ENCODE assay signal across 17 mouse cellular contexts in genomic region chr5:110928289-110928688, GRCm38 (mm10). TPM values are rescaled to one million over a fixed set of nuclear protein-coding genes. Genes with fewer than 3 reads are reported as not detected.
DNase-seq lines count a peak whose midpoint lies in the region; ATAC-seq lines count a peak whose summit lies in the region.
"Had no signal": no experiment of that assay in that cellular context is flagged by ENCODE, and none has a peak within 500 bp of the region (broad histone marks: within the 10 kb centered on the region; RNA-seq: fewer than 3 reads in every experiment).

No protein-coding gene starts in this region.

- 40% methylated on average over 3 of the region's 3 CpGs for WGBS in forebrain, embryonic 16.5 days
- 79% methylated on average over 3 of the region's 3 CpGs for WGBS in forebrain, embryonic 11.5 days
- WGBS in hindbrain, embryonic 14.5 days: 59% methylated on average over 3 of the region's 3 CpGs
- 70% methylated on average over 3 of the region's 3 CpGs for WGBS in hindbrain, embryonic 11.5 days
- 31% methylated on average over 3 of the region's 3 CpGs for WGBS in limb, embryonic 15.5 days

- H3K4me1 ChIP-seq in forebrain, embryonic 16.5 days (replicated peaks; ENCODE audit: control insufficient read depth, insufficient read depth, low read length): peaks cover 10% of the 10 kb centered on the region
- H3K4me1 ChIP-seq in forebrain, embryonic 11.5 days (replicated peaks; ENCODE audit: control insufficient read depth, insufficient read depth, low read length): no peaks in the 10 kb centered on the region
- H3K4me1 ChIP-seq in hindbrain, embryonic 14.5 days (replicated peaks; ENCODE audit: control insufficient read depth, insufficient read depth, low read length): no peaks in the 10 kb centered on the region
- no peaks in the 10 kb centered on the region for H3K4me1 ChIP-seq in hindbrain, embryonic 11.5 days (replicated peaks; ENCODE audit: control insufficient read depth, insufficient read depth, low read length)
- H3K4me1 ChIP-seq in limb, embryonic 15.5 days: peaks cover 15% of the 10 kb centered on the region
- H3K4me1 ChIP-seq: lung, embryonic 15.5 days; midbrain, embryonic 10.5 days had no signal

- H3K27ac ChIP-seq in forebrain, embryonic 16.5 days (ENCODE audit: low read length): peak overlapping the region; percentile 38
- H3K27ac ChIP-seq in forebrain, embryonic 11.5 days (ENCODE audit: low read depth, low read length): no peak overlapping the region
- H3K27ac ChIP-seq in hindbrain, embryonic 14.5 days: 0 out of 2 replicates have a peak overlapping the region, but pooled peaks have one; percentile 29
- H3K27ac ChIP-seq in hindbrain, embryonic 11.5 days (ENCODE audit: low read depth, low read length): no peak overlapping the region
- H3K27ac ChIP-seq in limb, embryonic 15.5 days: peak overlapping the region; percentile 73
- H3K27ac ChIP-seq: embryonic facial prominence, embryonic 12.5 days; heart, embryonic 15.5 days; layer of hippocampus, adult 2 months; lung, embryonic 15.5 days; midbrain, embryonic 10.5 days had no signal

- no peaks in the 10 kb centered on the region for H3K9me3 ChIP-seq in forebrain, embryonic 16.5 days (ENCODE audit: control insufficient read depth, low read length)
- H3K9me3 ChIP-seq in forebrain, embryonic 11.5 days (ENCODE audit: control insufficient read depth, low read length): no peaks in the 10 kb centered on the region
- no peaks in the 10 kb centered on the region for H3K9me3 ChIP-seq in hindbrain, embryonic 14.5 days (ENCODE audit: control insufficient read depth, low read length)
- H3K9me3 ChIP-seq in hindbrain, embryonic 11.5 days (ENCODE audit: control insufficient read depth, low read length): no peaks in the 10 kb centered on the region
- H3K9me3 ChIP-seq in limb, embryonic 15.5 days: no peaks in the 10 kb centered on the region
- H3K9me3 ChIP-seq: embryonic facial prominence, embryonic 12.5 days; heart, embryonic 15.5 days; lung, embryonic 15.5 days had no signal

- no peaks in the 10 kb centered on the region for H3K36me3 ChIP-seq in forebrain, embryonic 16.5 days (ENCODE audit: control insufficient read depth, insufficient read depth)
- no peaks in the 10 kb centered on the region for H3K36me3 ChIP-seq in forebrain, embryonic 11.5 days (ENCODE audit: control insufficient read depth, insufficient read depth, low read length)
- no peaks in the 10 kb centered on the region for H3K36me3 ChIP-seq in hindbrain, embryonic 14.5 days (replicated peaks; ENCODE audit: control insufficient read depth, insufficient read depth)
- H3K36me3 ChIP-seq in hindbrain, embryonic 11.5 days (ENCODE audit: control insufficient read depth, insufficient read depth, low read length): no peaks in the 10 kb centered on the region
- H3K36me3 ChIP-seq in limb, embryonic 15.5 days: 0 out of 2 replicates have a peak, but pooled peaks cover 5% of the 10 kb centered on the region
- H3K36me3 ChIP-seq: lung, embryonic 15.5 days had no signal

- H3K4me2 ChIP-seq in forebrain, embryonic 16.5 days (ENCODE audit: low read length): no peak overlapping the region
- H3K4me2 ChIP-seq in forebrain, embryonic 11.5 days (ENCODE audit: low read depth, low read length, severe bottlenecking): no peak overlapping the region
- H3K4me2 ChIP-seq in hindbrain, embryonic 14.5 days (replicated peaks): no peak overlapping the region
- H3K4me2 ChIP-seq in hindbrain, embryonic 11.5 days (replicated peaks; ENCODE audit: low read depth, low read length): no peak overlapping the region
- H3K4me2 ChIP-seq in limb, embryonic 15.5 days: no peak overlapping the region
- H3K4me2 ChIP-seq: embryonic facial prominence, embryonic 12.5 days; heart, embryonic 15.5 days; lung, embryonic 15.5 days had no signal

- H3K9ac ChIP-seq in forebrain, embryonic 16.5 days (replicated peaks; ENCODE audit: low read depth, low read length): no peak overlapping the region
- H3K9ac ChIP-seq in forebrain, embryonic 11.5 days (ENCODE audit: low read length): no peak overlapping the region
- no peak overlapping the region for H3K9ac ChIP-seq in hindbrain, embryonic 14.5 days
- no peak overlapping the region for H3K9ac ChIP-seq in hindbrain, embryonic 11.5 days (ENCODE audit: low read depth, low read length)
- H3K9ac ChIP-seq in limb, embryonic 15.5 days: no peak overlapping the region
- H3K9ac ChIP-seq: embryonic facial prominence, embryonic 12.5 days; heart, embryonic 15.5 days; lung, embryonic 15.5 days had no signal

- no peak overlapping the region for H3K4me3 ChIP-seq in forebrain, embryonic 16.5 days (replicated peaks; ENCODE audit: low read length)
- H3K4me3 ChIP-seq in forebrain, embryonic 11.5 days (ENCODE audit: low read depth, low read length): no peak overlapping the region
- H3K4me3 ChIP-seq in hindbrain, embryonic 14.5 days (replicated peaks; ENCODE audit: low read length): no peak overlapping the region
- H3K4me3 ChIP-seq in hindbrain, embryonic 11.5 days (ENCODE audit: low read depth, low read length): no peak overlapping the region
- no peak overlapping the region for H3K4me3 ChIP-seq in limb, embryonic 15.5 days
- H3K4me3 ChIP-seq: embryonic facial prominence, embryonic 12.5 days; heart, embryonic 15.5 days; layer of hippocampus, adult 2 months; lung, embryonic 15.5 days; midbrain, embryonic 10.5 days had no signal

- no peaks in the 10 kb centered on the region for H3K27me3 ChIP-seq in forebrain, embryonic 16.5 days (replicated peaks; ENCODE audit: control insufficient read depth, insufficient read depth, low read length)
- H3K27me3 ChIP-seq in forebrain, embryonic 11.5 days (ENCODE audit: control insufficient read depth, insufficient read depth, low read length): no peaks in the 10 kb centered on the region
- no peaks in the 10 kb centered on the region for H3K27me3 ChIP-seq in hindbrain, embryonic 14.5 days (ENCODE audit: control insufficient read depth, insufficient read depth, low read length)
- H3K27me3 ChIP-seq in hindbrain, embryonic 11.5 days (ENCODE audit: control insufficient read depth, insufficient read depth, low read length): no peaks in the 10 kb centered on the region
- no peaks in the 10 kb centered on the region for H3K27me3 ChIP-seq in limb, embryonic 15.5 days
- H3K27me3 ChIP-seq: embryonic facial prominence, embryonic 12.5 days; heart, embryonic 15.5 days; lung, embryonic 15.5 days had no signal

- ATAC-seq in forebrain, embryonic 16.5 days: peak; percentile 43
- ATAC-seq in forebrain, embryonic 11.5 days (replicated peaks; ENCODE audit: low FRiP score): no peak
- no peak for ATAC-seq in hindbrain, embryonic 14.5 days (ENCODE audit: low FRiP score)
- no peak for ATAC-seq in hindbrain, embryonic 11.5 days (ENCODE audit: low FRiP score)
- ATAC-seq in limb, embryonic 15.5 days (ENCODE audit: insufficient number of reproducible peaks, low FRiP score, low TSS enrichment, low read depth): peak; percentile 92

- no peak for DNase-seq in forebrain, embryonic 11.5 days (ENCODE audit: low spot score)
- no peak for DNase-seq in hindbrain, embryonic 14.5 days (ENCODE audit: low spot score)
- DNase-seq in hindbrain, embryonic 11.5 days (ENCODE audit: low spot score): no peak
- peak; percentile 18 for DNase-seq in brain, adult 2 months (ENCODE audit: low read depth, low spot score)
- DNase-seq in spleen, adult 18-20 months: no peak
- no peak for DNase-seq in thymus, adult 18-20 months
- DNase-seq: adrenal gland, postnatal 25 days; cerebellum, postnatal 36 days; right cerebral cortex, adult 18-20 months; thymus, postnatal 4 days had no signal

RNA-seq across cellular contexts. Expression of gene Ttc28, which starts 48.7 kb away (rescaled TPM):
- polyA plus RNA-seq in forebrain, embryonic 16.5 days (2015; fragmentation: Nextera tagmentation; extraction: Ambion mirVana): 40.5 and 47.3 TPM in 2 replicates
- 17.0 and 19.9 TPM in 2 replicates for polyA plus RNA-seq in forebrain, embryonic 11.5 days (2014; fragmentation: Nextera tagmentation; extraction: Ambion mirVana)
- 27.3 and 30.0 TPM in 2 replicates for polyA plus RNA-seq in hindbrain, embryonic 14.5 days (2014; fragmentation: Nextera tagmentation; extraction: Ambion mirVana)
- polyA plus RNA-seq in hindbrain, embryonic 11.5 days (2014; fragmentation: Nextera tagmentation; extraction: Ambion mirVana): 14.0 and 15.6 TPM in 2 replicates
- polyA plus RNA-seq in limb, embryonic 15.5 days (2015; fragmentation: Nextera tagmentation; extraction: Ambion mirVana): 12.4 and 14.7 TPM in 2 replicates

Comparison
In these comparisons a context has a peak if more than half of its experiments do, and no peak if none do; other contexts are left out.
1. ATAC-seq: peak in forebrain, embryonic 16.5 days (single experiment) and limb, embryonic 15.5 days (single experiment); none in forebrain, embryonic 11.5 days (single experiment), hindbrain, embryonic 14.5 days (single experiment) and hindbrain, embryonic 11.5 days (single experiment).
2. H3K27ac ChIP-seq: peak in forebrain, embryonic 16.5 days (single experiment), hindbrain, embryonic 14.5 days (single experiment) and limb, embryonic 15.5 days (single experiment); none in forebrain, embryonic 11.5 days (single experiment) and hindbrain, embryonic 11.5 days (single experiment).